Mouse (Mus musculus): Measurements from ENCODE around the gene Dhx58. TPM values are rescaled to one million over a fixed set of nuclear protein-coding genes. Genes with fewer than 3 reads are reported as not detected.
A peak's percentile ranks its signal among the peaks of the same experiment; 100 is the strongest.

Gene Dhx58
- polyA plus RNA-seq, 1 experiment from 2014 or later = 2.0 TPM

DNA sequence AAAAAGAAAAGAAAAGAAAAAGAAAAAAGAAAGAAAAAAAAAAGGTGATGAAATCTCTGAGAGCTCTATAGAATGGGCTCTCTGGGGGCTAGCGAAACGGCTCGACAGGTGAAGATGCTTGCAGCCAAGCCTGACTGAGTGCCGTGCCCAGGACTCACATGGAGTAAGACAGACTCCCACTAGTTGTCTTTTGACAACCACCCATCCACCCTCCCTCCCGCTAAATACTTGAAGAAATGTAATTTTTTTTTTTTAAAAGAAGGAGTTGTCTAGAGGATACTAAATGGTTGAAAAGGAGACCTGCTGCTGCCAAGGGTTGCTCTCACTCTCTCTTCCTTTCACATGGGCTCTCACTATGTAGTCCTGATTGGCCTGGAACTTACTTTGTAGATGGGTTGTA lies 34.7 kb upstream of the Dhx58 start:
- peak overlapping the region; percentile 74 for H3K4me2 ChIP-seq (ENCODE audit: low read depth, severe bottlenecking)
- no peak for DNase-seq (ENCODE audit: low spot score)
- no peaks in the 10 kb centered on the region for H3K27me3 ChIP-seq (ENCODE audit: control insufficient read depth, insufficient read depth, low read length)
- no peak overlapping the region for H3K9ac ChIP-seq (ENCODE audit: low read length)
- peak overlapping the region; percentile 96 for H3K4me3 ChIP-seq (ENCODE audit: low read depth, low read length)
- no peaks in the 10 kb centered on the region for H3K36me3 ChIP-seq (ENCODE audit: control insufficient read depth, insufficient read depth, low read length)
- no peaks in the 10 kb centered on the region for H3K9me3 ChIP-seq (ENCODE audit: control insufficient read depth, low read length)
- WGBS = 28% methylated on average over 5 of the region's 5 CpGs
- no peak overlapping the region for H3K27ac ChIP-seq (replicated peaks; ENCODE audit: low read depth, low read length)
- peaks cover 3% of the 10 kb centered on the region for H3K4me1 ChIP-seq (ENCODE audit: control insufficient read depth, insufficient read depth, low read length)
- no peak for ATAC-seq (ENCODE audit: insufficient number of reproducible peaks, low FRiP score, low TSS enrichment, low read depth)

DNA sequence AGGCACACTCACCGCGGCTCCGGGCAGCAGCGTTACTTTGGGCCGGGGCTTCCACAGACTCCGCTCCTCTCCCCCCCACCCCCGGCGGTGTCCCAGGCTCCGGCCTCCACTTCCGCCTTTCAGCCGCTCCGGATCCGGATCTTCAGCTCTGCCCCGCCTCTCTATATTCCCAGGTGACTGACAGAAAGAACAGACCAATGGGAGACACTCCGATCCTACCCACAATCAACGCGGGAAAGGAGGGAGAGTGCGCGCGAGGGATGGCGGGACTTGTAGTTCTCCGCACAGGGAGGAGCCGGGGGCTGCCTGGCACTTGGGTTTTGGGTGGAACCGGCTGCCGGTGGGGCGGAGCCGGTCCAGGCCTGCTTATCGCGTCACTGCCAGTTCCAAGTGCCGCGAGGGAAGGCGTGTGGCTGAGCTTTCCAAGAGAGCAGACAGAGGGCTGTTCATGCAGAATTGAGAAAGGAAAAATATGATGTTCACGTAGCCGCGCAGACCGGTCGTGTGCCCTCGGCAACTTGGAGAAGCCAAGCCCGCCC lies 34.1 kb upstream of the Dhx58 start, which contains the start of gene Rab5c:
Gene Rab5c (minus strand): TSS at position 150 of the 539 bp plus-strand sequence.
- Histone ChIP-seq H3K36me3 (ENCODE audit: control insufficient read depth, insufficient read depth, low read length) (no peaks in the 10 kb centered on the region; the same call in 1 of the 2 replicates), H3K9ac (ENCODE audit: low read length) (peak within 1 kb of the TSS; percentile 84), H3K9me3 (ENCODE audit: control insufficient read depth, low read length) (no peaks in the 10 kb centered on the region), H3K4me1 (ENCODE audit: control insufficient read depth, insufficient read depth, low read length) (peaks cover 3% of the 10 kb centered on the region), H3K4me3 (ENCODE audit: low read depth, low read length) (peak within 1 kb of the TSS; percentile 96), H3K27me3 (ENCODE audit: control insufficient read depth, insufficient read depth, low read length) (no peaks in the 10 kb centered on the region), H3K27ac (replicated peaks; ENCODE audit: low read depth, low read length) (no peak within 1 kb of the TSS; the same call in 1 of the 2 replicates), H3K4me2 (ENCODE audit: low read depth, severe bottlenecking) (peak within 1 kb of the TSS; percentile 74)
- WGBS = under 1% methylated on average over 39 of the region's 39 CpGs
- DNase-seq (ENCODE audit: low spot score) = peak; percentile 99
- peak; percentile 98 for ATAC-seq (ENCODE audit: insufficient number of reproducible peaks, low FRiP score, low TSS enrichment, low read depth)

DNA sequence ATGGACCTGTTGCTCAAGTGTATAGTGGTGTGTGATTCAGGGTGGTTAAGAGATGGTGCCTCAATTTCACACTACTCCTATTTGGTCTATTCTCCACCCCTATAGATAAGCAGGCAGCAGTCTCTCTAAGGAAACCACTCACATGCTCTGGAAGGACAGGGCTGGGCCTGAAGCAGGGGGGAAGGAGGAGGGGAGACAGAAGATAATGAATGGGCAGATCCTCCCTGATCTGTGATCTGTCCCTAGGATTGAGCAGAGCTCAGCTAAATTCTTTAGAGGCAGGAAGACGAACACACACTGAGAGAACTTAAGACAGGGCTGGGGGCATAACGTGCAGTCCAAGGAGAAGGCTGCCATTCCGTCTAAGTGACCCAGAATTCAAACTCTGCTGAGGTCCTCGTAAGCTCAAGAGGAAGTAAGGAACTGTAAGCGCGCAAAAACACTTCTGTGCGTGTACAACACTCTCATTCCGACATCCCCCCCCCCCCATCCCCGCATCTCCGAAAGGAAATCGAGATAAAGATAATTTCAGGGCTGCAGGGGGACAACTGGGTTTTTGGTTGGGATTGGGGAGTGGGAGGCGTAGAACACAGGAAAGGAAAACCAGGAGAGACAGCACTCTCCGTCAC lies 33.1 kb upstream of the Dhx58 start:
- Histone ChIP-seq H3K27ac (replicated peaks; ENCODE audit: low read depth, low read length) (no peak overlapping the region; the same call in 1 of the 2 replicates), H3K4me1 (ENCODE audit: control insufficient read depth, insufficient read depth, low read length) (peaks cover 3% of the 10 kb centered on the region), H3K9ac (ENCODE audit: low read length) (peak overlapping the region; percentile 84), H3K9me3 (ENCODE audit: control insufficient read depth, low read length) (no peaks in the 10 kb centered on the region), H3K36me3 (ENCODE audit: control insufficient read depth, insufficient read depth, low read length) (no peaks in the 10 kb centered on the region; the same call in 1 of the 2 replicates), H3K27me3 (ENCODE audit: control insufficient read depth, insufficient read depth, low read length) (no peaks in the 10 kb centered on the region), H3K4me3 (ENCODE audit: low read depth, low read length) (peak overlapping the region; percentile 96), H3K4me2 (ENCODE audit: low read depth, severe bottlenecking) (peak overlapping the region; percentile 74)
- DNase-seq (ENCODE audit: low spot score) (no peak), ATAC-seq (ENCODE audit: insufficient number of reproducible peaks, low FRiP score, low TSS enrichment, low read depth) (no peak)
- WGBS = 1% methylated on average over 13 of the region's 13 CpGs

DNA sequence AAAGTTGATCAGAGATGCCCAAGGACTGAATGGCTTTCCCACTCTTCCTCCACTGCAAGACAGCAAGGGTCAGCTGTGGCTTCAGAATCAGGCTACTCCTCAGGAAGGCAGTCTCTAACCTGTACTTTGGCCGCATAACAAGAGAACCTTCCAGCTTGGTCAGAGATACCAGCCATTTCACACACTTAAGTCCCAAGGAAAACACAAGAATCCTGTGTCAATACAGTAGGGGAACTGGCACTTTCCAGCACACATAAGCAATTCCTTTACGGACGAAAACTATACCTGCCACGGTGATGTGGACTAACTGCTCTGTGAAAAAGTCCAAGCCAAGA lies 32.6 kb upstream of the Dhx58 start:
- no peaks in the 10 kb centered on the region for H3K9me3 ChIP-seq (ENCODE audit: control insufficient read depth, low read length)
- H3K27ac ChIP-seq (replicated peaks; ENCODE audit: low read depth, low read length) = no peak overlapping the region
- DNase-seq (ENCODE audit: low spot score) = no peak
- ATAC-seq (ENCODE audit: insufficient number of reproducible peaks, low FRiP score, low TSS enrichment, low read depth) = no peak
- H3K4me3 ChIP-seq (ENCODE audit: low read depth, low read length) = peak overlapping the region; percentile 96; the same call in 1 of the 2 replicates
- no peaks in the 10 kb centered on the region; the same call in 1 of the 2 replicates for H3K36me3 ChIP-seq (ENCODE audit: control insufficient read depth, insufficient read depth, low read length)
- H3K4me1 ChIP-seq (ENCODE audit: control insufficient read depth, insufficient read depth, low read length) = peaks cover 3% of the 10 kb centered on the region
- 87% methylated on average over 4 of the region's 4 CpGs for WGBS
- no peak overlapping the region for H3K9ac ChIP-seq (ENCODE audit: low read length)
- H3K27me3 ChIP-seq (ENCODE audit: control insufficient read depth, insufficient read depth, low read length) = no peaks in the 10 kb centered on the region
- H3K4me2 ChIP-seq (ENCODE audit: low read depth, severe bottlenecking) = peak overlapping the region; percentile 74

DNA sequence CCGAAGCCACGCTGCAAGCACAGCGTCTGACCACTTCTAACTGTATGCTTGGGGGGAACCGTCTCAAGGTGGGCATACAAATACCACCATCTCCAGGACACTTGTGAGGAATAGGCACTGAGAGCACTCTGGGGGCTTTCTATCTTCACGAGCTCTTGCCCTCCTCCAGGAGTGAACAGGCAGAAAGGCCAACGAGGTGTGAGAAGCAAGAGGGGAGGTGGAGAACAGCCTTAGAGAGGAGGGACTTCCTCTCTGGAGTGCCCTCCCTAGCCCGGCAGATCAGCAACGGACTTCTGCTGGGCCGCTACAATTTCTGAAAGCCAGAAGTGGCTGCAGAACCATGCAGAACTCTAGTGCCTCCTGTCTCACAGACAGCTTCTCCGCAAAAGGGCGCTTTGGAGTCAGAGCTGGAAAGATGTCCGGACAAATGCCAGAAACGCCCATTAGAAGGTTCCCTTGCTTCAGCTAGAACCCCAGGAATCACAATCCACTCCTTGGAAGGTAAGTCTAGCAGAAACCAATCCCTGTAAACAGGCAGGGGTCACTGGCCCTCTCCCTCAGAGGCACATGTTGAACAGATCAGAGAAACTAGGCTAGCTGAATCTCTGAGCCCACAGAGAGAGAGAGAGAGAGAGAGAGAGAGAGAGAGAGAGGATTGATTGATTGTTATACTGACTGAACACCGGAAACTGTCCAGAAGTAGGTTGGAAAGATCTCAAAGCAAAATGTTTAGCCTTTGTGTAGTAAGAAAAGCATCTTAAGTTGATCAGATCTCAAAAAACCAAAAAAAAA lies 32.1 kb upstream of the Dhx58 start:
- no peaks in the 10 kb centered on the region for H3K27me3 ChIP-seq (ENCODE audit: control insufficient read depth, insufficient read depth, low read length)
- no peak for ATAC-seq (ENCODE audit: insufficient number of reproducible peaks, low FRiP score, low TSS enrichment, low read depth)
- no peaks in the 10 kb centered on the region for H3K9me3 ChIP-seq (ENCODE audit: control insufficient read depth, low read length)
- no peak for DNase-seq (ENCODE audit: low spot score)
- no peak overlapping the region for H3K9ac ChIP-seq (ENCODE audit: low read length)
- no peak overlapping the region for H3K4me3 ChIP-seq (ENCODE audit: low read depth, low read length)
- no peaks in the 10 kb centered on the region; the same call in 1 of the 2 replicates for H3K36me3 ChIP-seq (ENCODE audit: control insufficient read depth, insufficient read depth, low read length)
- peak overlapping the region; percentile 10; the same call in 1 of the 2 replicates for H3K4me2 ChIP-seq (ENCODE audit: low read depth, severe bottlenecking)
- no peak overlapping the region for H3K27ac ChIP-seq (replicated peaks; ENCODE audit: low read depth, low read length)
- WGBS = 76% methylated on average over 14 of the region's 14 CpGs
- peaks cover 3% of the 10 kb centered on the region for H3K4me1 ChIP-seq (ENCODE audit: control insufficient read depth, insufficient read depth, low read length)

DNA sequence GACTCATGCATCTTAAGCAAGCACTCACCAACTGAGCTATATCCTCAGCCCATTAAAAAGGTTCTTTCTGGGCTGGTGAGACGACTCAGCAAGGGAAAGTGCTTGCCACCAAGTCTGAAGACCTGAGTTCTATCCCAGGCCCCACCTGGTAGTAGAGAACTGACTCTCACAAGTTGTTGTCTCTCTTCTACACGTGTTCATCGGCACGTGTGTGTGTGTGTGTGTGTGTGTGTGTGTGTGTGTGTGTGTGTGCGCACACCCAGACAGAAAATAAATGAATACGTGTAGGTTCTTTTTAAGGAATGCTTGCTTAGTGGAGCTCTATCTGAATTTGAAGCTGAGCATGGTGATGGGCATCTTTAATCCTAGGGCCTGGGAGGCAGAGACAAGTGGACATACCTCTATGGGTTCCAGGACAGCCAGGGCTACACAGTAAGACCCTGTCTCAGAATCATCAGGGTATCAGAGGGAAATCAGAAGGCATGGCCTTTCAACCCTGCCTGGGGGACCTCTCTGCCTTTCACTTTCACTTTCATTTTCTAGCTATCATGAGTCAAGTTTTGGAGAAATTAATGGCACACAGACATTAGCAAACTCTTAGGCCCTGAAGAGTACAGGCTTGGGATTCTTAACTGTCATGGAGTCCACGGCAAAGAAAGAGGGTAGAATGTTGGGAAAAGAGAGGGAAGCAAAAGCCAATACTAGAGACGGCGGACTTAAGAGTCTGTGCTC lies 31.2 kb upstream of the Dhx58 start:
- Histone ChIP-seq H3K27ac (replicated peaks; ENCODE audit: low read depth, low read length) (no peak overlapping the region), H3K27me3 (ENCODE audit: control insufficient read depth, insufficient read depth, low read length) (no peaks in the 10 kb centered on the region), H3K4me1 (ENCODE audit: control insufficient read depth, insufficient read depth, low read length) (peaks cover 3% of the 10 kb centered on the region), H3K36me3 (ENCODE audit: control insufficient read depth, insufficient read depth, low read length) (no peaks in the 10 kb centered on the region; the same call in 1 of the 2 replicates), H3K4me2 (ENCODE audit: low read depth, severe bottlenecking) (no peak overlapping the region), H3K4me3 (ENCODE audit: low read depth, low read length) (no peak overlapping the region), H3K9me3 (ENCODE audit: control insufficient read depth, low read length) (no peaks in the 10 kb centered on the region), H3K9ac (ENCODE audit: low read length) (no peak overlapping the region)
- ATAC-seq (ENCODE audit: insufficient number of reproducible peaks, low FRiP score, low TSS enrichment, low read depth) (no peak), DNase-seq (ENCODE audit: low spot score) (no peak)
- 90% methylated on average over 9 of the region's 9 CpGs for WGBS

DNA sequence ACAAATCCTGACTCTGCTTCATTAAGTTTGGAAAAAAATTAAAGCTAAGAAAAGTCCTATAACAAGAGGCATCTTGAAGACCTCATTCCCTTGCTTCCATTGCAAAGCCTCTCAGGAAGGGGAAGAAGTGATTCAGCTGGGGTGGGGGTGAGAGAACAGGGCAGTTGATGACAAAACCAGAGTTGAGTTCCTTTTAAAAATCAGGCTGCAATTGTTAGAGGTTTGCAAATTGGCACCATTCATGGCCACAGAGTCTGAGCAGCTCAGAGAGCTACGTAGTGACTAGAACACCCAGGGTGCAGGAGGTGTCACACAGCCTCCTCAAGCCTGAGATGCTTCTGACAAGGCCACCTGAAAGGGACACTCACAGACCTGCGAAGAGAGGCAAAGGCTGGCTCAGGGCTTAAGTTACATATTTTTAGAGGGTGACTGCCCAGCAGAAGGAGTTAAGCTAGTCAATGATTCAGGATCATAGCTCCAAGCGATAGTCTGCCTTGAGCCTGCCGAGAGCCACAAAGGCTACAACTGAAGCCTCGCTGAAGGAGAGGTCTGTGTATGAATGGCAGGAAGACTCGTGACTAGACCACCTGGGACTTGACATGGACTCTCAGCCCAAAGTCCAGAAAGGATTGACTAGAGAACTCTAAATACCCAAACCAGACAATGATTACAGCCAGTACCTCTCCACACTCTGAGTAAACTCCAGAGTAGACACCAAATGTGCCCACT lies 26.6 kb upstream of the Dhx58 start:
- Histone ChIP-seq H3K4me3 (ENCODE audit: low read depth, low read length) (no peak overlapping the region), H3K4me2 (ENCODE audit: low read depth, severe bottlenecking) (no peak overlapping the region), H3K36me3 (ENCODE audit: control insufficient read depth, insufficient read depth, low read length) (no peaks in the 10 kb centered on the region; the same call in 1 of the 2 replicates), H3K27me3 (ENCODE audit: control insufficient read depth, insufficient read depth, low read length) (no peaks in the 10 kb centered on the region), H3K27ac (replicated peaks; ENCODE audit: low read depth, low read length) (no peak overlapping the region), H3K9me3 (ENCODE audit: control insufficient read depth, low read length) (no peaks in the 10 kb centered on the region), H3K9ac (ENCODE audit: low read length) (no peak overlapping the region), H3K4me1 (ENCODE audit: control insufficient read depth, insufficient read depth, low read length) (no peaks in the 10 kb centered on the region)
- 90% methylated on average over 6 of the region's 6 CpGs for WGBS
- DNase-seq (ENCODE audit: low spot score) (no peak), ATAC-seq (ENCODE audit: insufficient number of reproducible peaks, low FRiP score, low TSS enrichment, low read depth) (no peak)
